Mouse (Mus musculus) heart, adult 2 months (tissue): ENCODE measurements around the gene Jpt2. TPM values are rescaled to one million over a fixed set of nuclear protein-coding genes. Genes with fewer than 3 reads are reported as not detected.

ENCODE experiments used
- DNase-seq, 2 experiments: peaks; one replicate each; pipeline ENCODE4 v3.0.0; 2021
- H3K27ac ChIP-seq: fragments of 200-600 bp; 2 replicates; pipeline ENCODE4 v1.8.1; 2022
- H3K27me3 ChIP-seq: fragments of 200-500 bp; 2 replicates; pipeline ENCODE4 v1.6.1; 2012; ENCODE audit warnings: mild to moderate bottlenecking, low read length, inconsistent platforms, mixed read lengths; ENCODE audit not compliant: control insufficient read depth, insufficient read depth
- H3K36me3 ChIP-seq: fragments of 200-500 bp; 2 replicates; pipeline ENCODE4 v1.6.1; 2012; ENCODE audit warnings: low read length, inconsistent platforms; ENCODE audit not compliant: control insufficient read depth, insufficient read depth
- H3K4me1 ChIP-seq: fragments of 200-500 bp; 2 replicates; pipeline ENCODE4 v1.6.1; 2011; ENCODE audit warnings: low read length; ENCODE audit not compliant: control insufficient read depth, insufficient read depth
- H3K4me3 ChIP-seq: fragments of 200-600 bp; 2 replicates; pipeline ENCODE4 v1.8.1; 2022
- H3K79me2 ChIP-seq: fragments of 200-500 bp; replicated peaks from 2 replicates; pipeline ENCODE4 v1.6.1; 2012; ENCODE audit warnings: mild to moderate bottlenecking, inconsistent platforms, low read length, moderate library complexity, mixed read lengths; ENCODE audit not compliant: control insufficient read depth, insufficient read depth
- H3K9ac ChIP-seq: fragments of 200-500 bp; 2 replicates; pipeline ENCODE4 v1.6.1; 2012; ENCODE audit warnings: low read depth, mild to moderate bottlenecking, control low read depth, inconsistent platforms, low read length, mixed read lengths
- CTCF ChIP-seq: fragments of 200-600 bp; IDR thresholded peaks from 2 replicates; pipeline ENCODE4 v1.8.1; 2022; ENCODE audit warnings: antibody characterized with exemption, mild to moderate bottlenecking, moderate library complexity
- EP300 ChIP-seq: fragments of 200-500 bp; IDR thresholded peaks from 2 replicates; pipeline ENCODE4 v1.6.1; 2011; ENCODE audit warnings: low read depth, low read length, control low read depth; ENCODE audit not compliant: insufficient read depth
- POLR2A ChIP-seq: fragments of 200-500 bp; IDR thresholded peaks from 2 replicates; pipeline ENCODE4 v1.6.1; 2011; ENCODE audit warnings: mild to moderate bottlenecking, low read depth, low read length, control low read depth; ENCODE audit not compliant: insufficient read depth
- WGBS: fragments of 180-500 bp; shearing (Covaris S2); methylation state at CpG from one replicate; pipeline ENCODE4 v1.1.7; 2018; 5-methylcytosine and 5-hydroxymethylcytosine counted together
- intact Hi-C: fragments of 180-260 bp; cut with DNase I; formaldehyde crosslinking; loops from one replicate; pipeline ENCODE4 v1.15.1; 2025
- polyA plus RNA-seq: library from polyadenylated mRNA; depleted of rRNA; stranded (reverse); fragments of >200 nt; gene quantifications from 2 replicates; pipeline ENCODE4 v1.2.3, GENCODE M21; 2012
- total RNA-seq, 2 experiments: library from RNA; stranded (reverse); gene quantifications; 2 replicates each; pipeline ENCODE4 v1.2.3; 2021

Gene Jpt2
- total and polyA plus RNA-seq, 3 experiments, result 4.3 to 9.2 (median 9.2) TPM

- Histone ChIP-seq H3K36me3 (no peaks in the 10 kb centered on the region), H3K79me2 (no peaks in the 10 kb centered on the region), H3K27me3 (no peaks in the 10 kb centered on the region), H3K4me3 (no peak overlapping the region), H3K9ac (no peak overlapping the region), H3K27ac (peak overlapping the region; percentile 46), H3K4me1 (peaks cover 3% of the 10 kb centered on the region)
- peak in 1 of 2 experiments; percentile 33 for DNase-seq
- TF ChIP-seq POLR2A (no peak), CTCF (no peak), EP300 (no peak)
- intact Hi-C loops, result no loop called here
- WGBS, result 84% methylated on average over 4 of the region's 4 CpGs
Measured at GRCm38 (mm10) chr17:24898041-24898854, 62.2 kb downstream of the Jpt2 start.

DNA sequence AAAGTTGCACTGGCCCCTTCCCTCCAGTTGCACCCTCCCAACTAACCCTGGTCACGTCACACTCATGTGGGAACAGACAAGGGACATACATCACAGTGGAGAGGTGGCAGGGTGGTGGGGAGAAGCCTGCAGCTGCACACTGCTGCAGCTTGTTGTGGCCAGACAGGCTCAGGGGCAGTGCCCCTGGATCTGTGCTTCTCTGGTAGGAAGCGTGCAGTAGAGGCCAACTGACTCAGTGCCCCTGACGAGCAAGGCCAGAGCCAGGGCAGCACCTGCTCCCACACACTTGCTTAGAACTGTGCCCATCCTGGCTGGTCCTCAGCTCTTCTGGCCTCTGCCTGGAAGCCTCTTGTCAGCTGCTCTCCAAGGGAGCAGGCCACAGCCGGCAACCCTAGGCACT, 62.9 kb downstream of the Jpt2 start:
- 86% methylated on average over 4 of the region's 4 CpGs for WGBS
- intact Hi-C loops, result no loop called here

GRCm38 (mm10) chr17:24896993-24897269, 63.6 kb downstream of the Jpt2 start:
- intact Hi-C loops, result no loop called here
- H3K27me3 ChIP-seq, result no peaks in the 10 kb centered on the region
- no peak for TF ChIP-seq POLR2A
- 0 out of 2 replicates have a peak, but pooled peaks have one; percentile 13 for TF ChIP-seq EP300
- no peak for TF ChIP-seq CTCF
- no peaks in the 10 kb centered on the region for H3K79me2 ChIP-seq
- no peaks in the 10 kb centered on the region for H3K36me3 ChIP-seq
- peak overlapping the region; percentile 93 for H3K4me3 ChIP-seq
- H3K27ac ChIP-seq, result peak overlapping the region; percentile 92
- peaks cover 3% of the 10 kb centered on the region for H3K4me1 ChIP-seq
- DNase-seq, result no peak
- peak overlapping the region; percentile 71 for H3K9ac ChIP-seq
- WGBS, result 51% methylated on average over 11 of the region's 11 CpGs

More for the DNA sequence above, 62.9 kb downstream of the Jpt2 start:
- Histone ChIP-seq H3K27me3 (no peaks in the 10 kb centered on the region), H3K4me3 (no peak overlapping the region), H3K36me3 (no peaks in the 10 kb centered on the region), H3K27ac (no peak overlapping the region), H3K79me2 (no peaks in the 10 kb centered on the region), H3K9ac (no peak overlapping the region), H3K4me1 (peaks cover 3% of the 10 kb centered on the region)
- TF ChIP-seq EP300, result no peak
- no peak for TF ChIP-seq POLR2A
- TF ChIP-seq CTCF, result no peak
- DNase-seq, result no peak

DNA sequence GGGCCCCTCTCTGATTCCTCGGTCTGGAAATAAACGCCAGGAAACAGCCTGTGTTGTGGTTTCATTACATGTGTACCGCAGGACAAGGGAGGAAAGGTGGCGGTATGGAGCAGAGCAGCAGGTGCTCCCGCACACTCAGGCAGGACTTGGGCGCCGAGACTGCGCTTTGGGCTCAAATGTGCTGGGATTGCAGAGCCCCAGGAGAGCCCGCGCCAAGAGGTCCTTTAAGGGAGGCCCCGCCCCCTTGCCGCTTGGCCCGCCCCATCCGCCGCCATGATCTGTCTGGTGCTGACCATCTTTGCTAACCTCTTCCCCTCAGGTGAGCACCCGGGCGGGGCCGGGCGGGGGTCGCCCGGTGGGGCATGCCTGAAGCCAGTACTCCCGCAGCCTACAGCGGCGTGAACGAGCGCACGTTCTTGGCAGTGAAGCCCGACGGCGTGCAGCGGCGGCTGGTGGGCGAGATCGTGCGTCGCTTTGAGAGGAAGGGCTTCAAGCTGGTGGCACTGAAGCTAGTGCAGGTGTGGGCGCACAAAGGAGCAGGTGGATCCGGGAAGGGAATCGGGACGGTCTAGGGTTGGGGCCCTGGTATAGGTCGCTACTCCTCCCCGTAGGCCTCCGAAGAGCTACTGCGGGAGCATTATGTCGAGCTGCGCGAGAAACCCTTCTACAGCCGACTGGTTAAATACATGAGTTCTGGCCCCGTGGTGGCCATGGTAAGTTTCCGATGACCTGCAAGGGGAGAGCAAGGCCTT, 64.1 kb downstream of the Jpt2 start, which contains the start of gene Nme3:
TSS of gene Nme3 (plus strand) at position 260 of the 752 bp plus-strand sequence.
- Histone ChIP-seq H3K27ac (peak within 1 kb of the TSS; percentile 92), H3K36me3 (no peaks in the 10 kb centered on the region), H3K4me1 (peaks cover 3% of the 10 kb centered on the region), H3K79me2 (no peaks in the 10 kb centered on the region), H3K9ac (peak within 1 kb of the TSS; percentile 94), H3K27me3 (no peaks in the 10 kb centered on the region), H3K4me3 (peak within 1 kb of the TSS; percentile 93)
- intact Hi-C loops, result no loop called here
- 1% methylated on average over 50 of the region's 50 CpGs for WGBS
- peak; percentile 80 to 82 for DNase-seq
- TF ChIP-seq CTCF (peak; percentile 17; the same call in 1 of the 2 replicates), POLR2A (peak; percentile 47; the same call in 1 of the 2 replicates), EP300 (no peak)

GRCm38 (mm10) chr17:24895571-24896240, 64.8 kb downstream of the Jpt2 start:
- intact Hi-C loops, result no loop called here
- H3K4me1 ChIP-seq, result peaks cover 3% of the 10 kb centered on the region
- no peaks in the 10 kb centered on the region for H3K36me3 ChIP-seq
- H3K27me3 ChIP-seq, result no peaks in the 10 kb centered on the region
- H3K9ac ChIP-seq, result peak overlapping the region; percentile 94
- TF ChIP-seq CTCF (no peak), EP300 (no peak), POLR2A (no peak)
- H3K4me3 ChIP-seq, result peak overlapping the region; percentile 93
- WGBS, result 8% methylated on average over 23 of the region's 23 CpGs
- H3K79me2 ChIP-seq, result no peaks in the 10 kb centered on the region
- H3K27ac ChIP-seq, result peak overlapping the region; percentile 92
- no peak for DNase-seq
